Mouse (Mus musculus) granulocyte monocyte progenitor cell, adult 5-6 weeks (primary cell): ENCODE data around the gene Lpp. TPM values are rescaled to one million over a fixed set of nuclear protein-coding genes. Genes with fewer than 3 reads are reported as not detected.

ENCODE experiments used
- ATAC-seq: replicated peaks from 2 replicates; pipeline ENCODE4 v1.8.0; 2016; ENCODE audit warnings: mild to moderate bottlenecking, moderate TSS enrichment, inconsistent platforms; ENCODE audit not compliant: poor library complexity, severe bottlenecking
- total RNA-seq, 2 experiments: library from RNA; stranded (forward) in 1 of 2; stranded (reverse) in 1 of 2; fragments of 200-712, 200-1000 nt in 1 of 2; fragments of >200 nt in 1 of 2; fragmentation: Nextera tagmentation in 1 of 2; gene quantifications; 2 replicates each; pipeline ENCODE4 v1.2.3; 2014 to 2017

Lpp gene
- total RNA-seq, 2 experiments from 2014 or later = 3.2 to 3.5 TPM

- peak; percentile 93 for ATAC-seq
Measured at GRCm38 (mm10) chr16:24826390-24826789, 433.1 kb downstream of the Lpp start.

DNA sequence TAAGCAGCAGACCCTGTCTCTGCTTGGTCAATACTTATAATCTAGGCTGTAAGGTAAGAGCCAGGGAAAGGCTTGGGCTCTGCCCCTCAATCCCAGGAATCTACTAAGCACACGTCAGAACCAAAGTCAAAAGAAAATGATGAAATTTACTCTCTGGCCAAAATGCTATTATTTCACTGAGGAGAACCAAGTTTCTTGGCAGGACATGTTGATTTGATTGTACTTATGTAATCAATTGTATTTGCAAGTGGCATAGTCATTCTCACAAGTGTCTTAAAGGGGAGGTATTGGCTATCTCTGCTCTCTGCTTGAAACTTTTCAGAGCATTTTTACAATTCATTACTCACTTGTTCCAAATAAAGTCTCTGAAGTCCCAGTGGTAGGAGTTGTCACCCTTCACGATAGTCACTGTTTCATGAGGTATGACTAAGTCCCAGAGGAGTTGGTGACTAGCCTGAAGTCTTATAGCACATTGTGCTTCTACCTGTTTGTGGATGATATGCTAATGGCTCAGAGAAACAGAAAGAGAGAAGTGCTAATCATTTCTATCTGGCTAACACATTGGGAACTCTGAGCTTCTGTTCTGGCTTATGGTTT is 435.0 kb downstream of the Lpp start:
- ATAC-seq = no peak

GRCm38 (mm10) chr16:24829860-24830259 is 436.6 kb downstream of the Lpp start:
- no peak for ATAC-seq

- ATAC-seq = no peak
Measured at GRCm38 (mm10) chr16:24830939-24831338, 437.6 kb downstream of the Lpp start.

- ATAC-seq = no peak
Measured at GRCm38 (mm10) chr16:24833221-24833620, 439.9 kb downstream of the Lpp start.

DNA sequence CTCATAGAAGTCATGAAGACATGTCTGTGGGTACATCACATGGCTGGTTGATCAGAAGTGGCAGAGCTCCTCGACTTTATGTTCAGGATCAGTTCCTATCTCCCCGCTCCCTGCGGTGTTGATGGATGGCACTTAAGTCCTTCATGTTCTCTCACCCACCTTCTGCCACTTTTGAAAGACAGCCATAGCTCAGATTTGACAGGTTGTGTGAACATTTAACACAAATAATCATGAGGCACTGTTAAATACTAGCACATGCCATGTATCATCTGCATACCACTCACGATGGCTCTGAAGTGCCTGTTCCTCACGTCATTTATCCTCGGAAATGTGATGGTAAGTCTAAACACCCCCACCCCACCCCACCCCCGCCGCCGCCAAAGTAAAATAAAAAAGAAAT is 441.2 kb downstream of the Lpp start:
- ATAC-seq = no peak

DNA sequence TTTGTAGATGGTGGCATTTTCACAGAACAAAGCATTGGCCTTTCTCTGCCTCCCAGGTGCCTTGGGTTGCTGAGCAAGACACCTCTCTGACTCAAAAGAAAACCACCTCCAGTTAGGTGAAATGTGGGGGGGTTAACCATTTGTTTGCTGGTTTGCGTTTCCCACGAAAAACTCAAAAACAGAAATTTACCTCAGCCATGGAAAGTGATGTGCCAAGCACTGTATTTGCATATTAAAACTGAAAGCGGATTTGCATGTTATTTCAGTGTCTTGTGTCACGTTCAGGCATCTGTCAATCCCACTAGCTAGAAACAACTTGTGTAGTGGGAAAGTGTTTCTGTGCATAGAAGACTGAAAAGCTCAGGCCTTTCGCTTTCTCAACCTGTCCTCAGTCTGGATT is 443.2 kb downstream of the Lpp start:
- no peak for ATAC-seq

DNA sequence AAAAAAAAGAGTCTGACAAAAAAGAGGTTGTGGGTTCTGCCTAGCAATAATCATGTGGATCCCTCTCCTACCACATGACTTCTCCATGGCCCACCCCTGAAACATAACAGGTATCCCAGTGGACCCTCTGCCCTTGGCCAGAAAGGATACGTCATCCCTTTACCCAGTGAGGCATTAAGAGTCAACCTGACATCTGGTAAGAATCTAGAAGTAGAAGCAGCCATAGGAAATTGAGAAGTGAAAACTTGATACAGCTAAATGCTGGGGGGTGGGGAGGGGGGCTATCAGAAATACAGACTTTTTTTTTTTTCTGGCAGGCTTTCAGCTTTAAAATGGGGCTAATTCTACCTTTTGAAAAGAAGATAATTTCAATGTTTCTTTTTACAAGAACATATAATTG is 445.7 kb downstream of the Lpp start:
- no peak for ATAC-seq

GRCm38 (mm10) chr16:24840073-24840472 is 446.8 kb downstream of the Lpp start:
- no peak for ATAC-seq

- no peak for ATAC-seq
Measured at GRCm38 (mm10) chr16:24846141-24846540, 452.8 kb downstream of the Lpp start.

- ATAC-seq = peak; percentile 89
Measured at GRCm38 (mm10) chr16:24859509-24860140, 466.3 kb downstream of the Lpp start.

GRCm38 (mm10) chr16:24860445-24860844 is 467.1 kb downstream of the Lpp start:
- peak; percentile 25 for ATAC-seq

GRCm38 (mm10) chr16:24861374-24861773 is 468.1 kb downstream of the Lpp start:
- no peak for ATAC-seq

- no peak for ATAC-seq
Measured at GRCm38 (mm10) chr16:24874235-24874634, 480.9 kb downstream of the Lpp start.

DNA sequence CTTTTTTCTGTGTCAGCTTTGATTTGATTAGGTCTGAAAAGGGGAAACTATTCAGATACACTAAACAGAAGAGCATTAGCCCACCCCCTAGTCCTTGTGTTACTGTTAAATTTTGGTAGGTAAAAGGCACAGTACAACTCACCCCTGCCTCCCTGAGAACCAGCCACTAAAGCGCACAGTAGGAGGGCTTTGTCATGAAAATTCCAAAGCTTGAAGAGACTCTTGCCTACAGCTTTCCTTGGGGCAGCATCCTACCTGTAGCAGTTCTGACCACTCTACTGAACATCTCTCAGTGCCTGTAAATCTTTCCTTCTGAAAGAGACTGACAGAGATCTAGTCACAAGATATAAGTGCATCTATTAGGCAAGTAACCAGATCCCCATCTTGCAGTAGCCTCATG is 482.4 kb downstream of the Lpp start:
- ATAC-seq = no peak

- no peak for ATAC-seq
Measured at GRCm38 (mm10) chr16:24878977-24879376, 485.7 kb downstream of the Lpp start.

DNA sequence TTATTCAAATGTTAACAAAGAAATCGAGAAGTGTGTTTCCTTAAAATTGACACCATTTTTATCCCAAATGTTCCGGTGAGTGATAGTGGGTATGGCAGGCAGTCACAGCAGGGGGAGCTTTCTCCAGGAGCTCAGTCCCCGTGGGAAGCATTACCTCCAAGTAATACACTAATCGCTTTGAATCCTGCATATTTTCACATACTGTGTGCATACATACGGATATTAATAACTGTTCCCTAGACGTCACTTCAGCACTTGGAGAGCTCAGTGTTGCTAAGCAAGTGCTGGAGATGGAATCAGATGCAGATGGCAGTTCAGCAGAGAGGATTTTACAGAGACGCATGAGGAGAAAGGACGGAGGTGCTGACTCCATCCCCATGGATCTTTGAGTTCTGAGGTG is 487.4 kb downstream of the Lpp start:
- ATAC-seq = no peak

DNA sequence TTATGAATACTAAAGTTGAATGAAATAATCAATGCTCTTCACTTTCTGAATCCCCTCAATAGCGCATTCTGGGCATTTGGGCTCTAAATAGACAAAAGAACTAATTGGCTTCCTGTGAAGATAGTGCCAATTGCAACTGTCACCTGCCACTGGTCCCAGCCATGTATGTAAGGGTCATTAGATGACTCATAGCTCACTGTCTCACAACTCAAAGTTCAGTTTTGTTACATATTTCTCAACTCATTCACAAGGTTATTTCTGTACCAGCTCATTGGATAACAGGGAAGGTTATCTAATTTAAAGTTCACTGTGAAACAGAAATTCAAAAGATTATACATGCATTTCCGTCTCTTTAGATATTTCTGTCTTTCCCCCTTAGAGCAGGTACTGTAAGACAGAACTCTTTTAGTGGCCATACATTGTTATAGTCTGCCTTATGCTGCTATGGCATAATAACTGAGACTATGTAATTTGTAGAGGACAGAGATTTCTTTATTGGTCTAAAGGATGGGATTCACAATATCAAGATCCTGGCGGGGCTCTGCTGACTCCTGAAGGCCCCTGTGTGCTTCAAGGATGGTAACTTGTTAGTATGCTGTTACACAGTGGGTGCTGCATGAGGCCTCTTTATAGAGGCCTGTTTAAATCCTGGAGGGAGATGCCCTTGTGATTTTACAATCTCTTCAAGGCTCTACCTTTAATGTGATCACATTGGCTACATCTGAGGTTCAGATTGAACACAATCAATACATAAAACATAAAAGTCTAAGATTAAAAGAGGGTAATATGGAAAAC is 488.9 kb downstream of the Lpp start:
- no peak for ATAC-seq

GRCm38 (mm10) chr16:24884017-24884416 is 490.7 kb downstream of the Lpp start:
- no peak for ATAC-seq

GRCm38 (mm10) chr16:24886346-24886745 is 493.0 kb downstream of the Lpp start:
- ATAC-seq = no peak

DNA sequence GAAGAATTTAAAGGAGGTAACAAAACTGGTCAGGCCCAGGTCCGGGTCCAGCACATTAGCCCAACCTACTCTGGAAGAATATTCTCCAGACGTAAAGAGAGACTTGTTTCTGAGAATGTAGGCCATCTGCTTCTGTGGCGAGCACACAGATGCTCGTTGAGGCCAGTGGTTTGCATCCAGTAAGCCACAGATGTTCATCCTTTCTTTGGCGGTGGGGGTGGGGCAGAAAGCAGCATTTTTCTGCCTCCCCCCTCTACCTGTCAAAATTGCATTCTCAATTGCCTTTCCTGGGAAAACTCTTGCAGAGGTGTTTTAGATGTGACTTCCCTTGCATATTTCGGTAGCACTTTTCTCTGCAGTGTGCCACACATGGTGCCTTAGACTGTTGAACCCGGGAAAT is 493.6 kb downstream of the Lpp start:
- ATAC-seq = no peak

DNA sequence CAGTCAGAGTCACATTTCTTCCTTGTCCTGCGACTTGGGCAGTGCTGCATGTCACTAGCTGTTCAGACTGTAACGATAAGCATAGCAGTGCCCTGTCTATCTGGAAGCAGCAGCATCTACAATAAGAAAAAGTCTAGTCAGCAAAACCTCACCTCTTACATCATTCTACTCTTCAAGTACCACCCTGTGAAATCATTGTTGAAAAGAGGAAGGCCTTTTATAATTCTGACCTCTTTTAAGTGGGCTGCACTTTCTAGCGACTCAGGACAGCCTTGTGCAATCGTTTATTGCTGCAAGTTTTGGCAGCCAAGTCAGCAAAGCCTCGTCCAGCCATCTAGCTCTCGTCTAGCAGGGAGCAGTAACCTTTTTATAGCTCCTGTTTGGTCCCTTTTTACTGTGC is 498.1 kb downstream of the Lpp start:
- ATAC-seq = peak; percentile 97
